Mouse (Mus musculus) T-helper 2 cell (primary cell): ENCODE measurements around the gene Fndc3b.
"Not testable (repeated sequence)": the region's sequence is repeated elsewhere in the genome, so short reads cannot be mapped to it uniquely, and the experiment has no call there.

Experiments
- in situ Hi-C: fragments of 300-600 bp; cut with MboI, MseI; formaldehyde crosslinking; loops from one replicate; pipeline ENCODE4 v1.15.1; 2025; ENCODE audit warnings: high pct_unique_total_duplicates

Fndc3b gene

GRCm38 (mm10) chr3:27516536-27516935, 194.6 kb downstream of the Fndc3b start:
- in situ Hi-C loops = no loop called here

- in situ Hi-C loops = no loop called here
Measured at GRCm38 (mm10) chr3:27511765-27512164, 199.3 kb downstream of the Fndc3b start.

GRCm38 (mm10) chr3:27506886-27507285, 204.2 kb downstream of the Fndc3b start:
- in situ Hi-C loops = no loop called here

GRCm38 (mm10) chr3:27505582-27505981, 205.5 kb downstream of the Fndc3b start:
- in situ Hi-C loops = no loop called here

GRCm38 (mm10) chr3:27503279-27504038, 207.6 kb downstream of the Fndc3b start:
- in situ Hi-C loops = no loop called here

GRCm38 (mm10) chr3:27495296-27496073, 215.6 kb downstream of the Fndc3b start:
- in situ Hi-C loops = no loop called here

GRCm38 (mm10) chr3:27494698-27495097, 216.4 kb downstream of the Fndc3b start:
- in situ Hi-C loops = no loop called here

- in situ Hi-C loops = no loop called here
Measured at GRCm38 (mm10) chr3:27494066-27494465, 217.0 kb downstream of the Fndc3b start.

GRCm38 (mm10) chr3:27491821-27492220, 219.3 kb downstream of the Fndc3b start:
- in situ Hi-C loops = no loop called here

GRCm38 (mm10) chr3:27491367-27491766, 219.7 kb downstream of the Fndc3b start:
- in situ Hi-C loops = no loop called here

GRCm38 (mm10) chr3:27490891-27491290, 220.2 kb downstream of the Fndc3b start:
- in situ Hi-C loops = no loop called here

GRCm38 (mm10) chr3:27489550-27489949, 221.6 kb downstream of the Fndc3b start:
- in situ Hi-C loops = no loop called here

GRCm38 (mm10) chr3:27485141-27485540, 226.0 kb downstream of the Fndc3b start:
- in situ Hi-C loops = no loop called here

GRCm38 (mm10) chr3:27484698-27485097, 226.4 kb downstream of the Fndc3b start:
- in situ Hi-C loops = no loop called here

- in situ Hi-C loops = no loop called here
Measured at GRCm38 (mm10) chr3:27483762-27484161, 227.3 kb downstream of the Fndc3b start.

- in situ Hi-C loops = no loop called here
Measured at GRCm38 (mm10) chr3:27483321-27483720, 227.8 kb downstream of the Fndc3b start.

- in situ Hi-C loops = no loop called here
Measured at GRCm38 (mm10) chr3:27481738-27482137, 229.4 kb downstream of the Fndc3b start.

- in situ Hi-C loops = no loop called here
Measured at GRCm38 (mm10) chr3:27479378-27479777, 231.7 kb downstream of the Fndc3b start.

GRCm38 (mm10) chr3:27478563-27479156, 232.4 kb downstream of the Fndc3b start:
- in situ Hi-C loops = no loop called here

GRCm38 (mm10) chr3:27477749-27478148, 233.4 kb downstream of the Fndc3b start:
- in situ Hi-C loops = not testable (repeated sequence)

GRCm38 (mm10) chr3:27475899-27476298, 235.2 kb downstream of the Fndc3b start:
- in situ Hi-C loops = no loop called here

- in situ Hi-C loops = no loop called here
Measured at GRCm38 (mm10) chr3:27473801-27474599, 237.1 kb downstream of the Fndc3b start.
